Mouse (Mus musculus) liver, postnatal 0 days (tissue): ENCODE measurements around the gene Clk2.

Experiments used
- CTCF ChIP-seq: sonication (generic); IDR thresholded peaks from 2 replicates; pipeline ENCODE4 v1.5.1; 2016; ENCODE audit warnings: antibody characterized with exemption, low read depth
- EP300 ChIP-seq: IDR thresholded peaks from 2 replicates; pipeline ENCODE4 v1.6.1; 2016; ENCODE audit warnings: antibody characterized with exemption, low read depth, mild to moderate bottlenecking

DNA sequence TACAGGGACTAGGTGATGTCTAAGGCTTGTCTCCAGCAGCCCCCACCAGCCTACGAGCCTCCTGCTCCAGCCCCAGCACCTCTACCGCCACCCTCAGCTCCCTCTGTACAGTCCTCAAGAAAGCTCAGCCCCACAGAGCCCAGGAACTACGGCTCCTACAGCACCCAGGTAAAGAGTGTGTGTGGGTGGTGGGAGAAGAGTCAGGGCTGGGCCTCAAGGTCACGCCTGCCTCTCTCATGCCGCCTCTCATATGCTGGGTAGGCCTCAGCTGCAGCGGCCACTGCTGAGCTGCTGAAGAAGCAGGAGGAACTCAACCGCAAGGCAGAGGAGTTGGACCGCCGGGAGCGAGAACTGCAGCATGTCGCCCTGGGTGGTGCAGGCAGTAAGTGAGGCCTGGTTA is 14.5 kb downstream of the Clk2 start:
- TF ChIP-seq CTCF (no peak), EP300 (no peak)
